ENCODE assay signal across 12 mouse cellular contexts in the genomic region with DNA sequence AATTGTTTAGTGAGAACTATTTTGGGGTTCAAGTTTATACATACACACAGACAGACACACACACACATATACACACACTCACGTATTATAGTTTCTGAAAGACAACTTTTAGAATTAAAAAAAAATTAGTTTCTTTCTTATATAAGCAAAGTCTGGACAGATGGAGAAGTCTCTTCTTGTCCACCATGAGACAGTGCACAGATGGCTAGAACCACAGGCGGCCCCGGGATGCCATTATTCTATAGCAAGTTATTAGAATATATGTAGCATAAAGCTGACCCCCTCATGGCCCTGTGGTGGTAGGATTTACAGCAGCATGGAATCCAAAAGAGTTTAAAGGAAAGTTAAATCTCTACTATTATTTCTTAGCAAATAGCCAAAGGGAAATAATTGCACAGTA.
"Had no signal": no experiment of that assay in that cellular context is flagged by ENCODE, and none has a peak within 500 bp of the region (broad histone marks: within the 10 kb centered on the region; RNA-seq: fewer than 3 reads in every experiment).

No protein-coding gene starts in this region.

- ATAC-seq: liver, embryonic 12.5 days had no signal

- H3K4me1 ChIP-seq: limb, embryonic 10.5 days; liver, embryonic 12.5 days; midbrain, embryonic 10.5 days; neural tube, embryonic 12.5 days had no signal

- H3K27me3 ChIP-seq: liver, embryonic 12.5 days; neural tube, embryonic 12.5 days had no signal

- H3K27ac ChIP-seq: kidney, postnatal 0 days; layer of hippocampus, adult 2 months; limb, embryonic 10.5 days; liver, embryonic 12.5 days; midbrain, embryonic 10.5 days; neural tube, embryonic 12.5 days had no signal

- DNase-seq: kidney, adult 9 months; kidney, postnatal 4 days; midbrain, embryonic 14.5 days; spleen, adult 18-20 months; thymus, adult 2 months; thymus, postnatal 36 days had no signal

- H3K4me3 ChIP-seq: layer of hippocampus, adult 2 months; limb, embryonic 10.5 days; liver, embryonic 12.5 days; midbrain, embryonic 10.5 days; neural tube, embryonic 12.5 days had no signal
